Mouse (Mus musculus): ENCODE measurements around the gene Mex3d. TPM values are rescaled to one million over a fixed set of nuclear protein-coding genes. Genes with fewer than 3 reads are reported as not detected.
"Not testable (repeated sequence)": the region's sequence is repeated elsewhere in the genome, so short reads cannot be mapped to it uniquely, and the experiment has no call there.

Mex3d gene
- polyA plus RNA-seq, 1 experiment from 2014 or later = 6.4 TPM

DNA sequence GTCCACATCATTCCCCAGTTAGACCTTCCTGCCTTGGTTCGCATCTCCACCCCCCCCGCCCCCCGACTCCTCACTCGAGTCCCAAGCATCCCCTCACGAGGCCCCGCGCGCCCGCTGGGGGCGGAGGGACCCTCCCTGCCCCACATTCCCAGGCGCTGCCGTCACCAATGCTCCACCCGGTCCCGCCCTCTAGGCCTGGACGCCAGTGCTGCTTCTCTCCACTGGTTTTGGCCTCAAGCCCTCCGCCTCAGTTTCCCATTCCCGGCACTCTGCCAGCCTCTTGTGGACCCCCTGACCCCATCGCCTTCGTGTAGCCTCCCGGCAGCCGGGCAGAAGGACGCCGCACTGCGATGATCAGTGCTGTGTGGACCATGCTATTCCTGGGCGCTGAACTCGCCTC, 38.5 kb downstream of the Mex3d start:
- Histone ChIP-seq H3K4me2 (peak overlapping the region; percentile 70), H3K27me3 (ENCODE audit: control insufficient read depth, insufficient read depth, low read length) (peaks cover 90% of the 10 kb centered on the region), H3K9me3 (replicated peaks; ENCODE audit: control insufficient read depth, low read length) (no peaks in the 10 kb centered on the region), H3K36me3 (ENCODE audit: control insufficient read depth, insufficient read depth, low read length) (no peaks in the 10 kb centered on the region), H3K27ac (ENCODE audit: low read depth, low read length) (no peak overlapping the region), H3K4me1 (ENCODE audit: control insufficient read depth, insufficient read depth, low read length) (peaks cover 22% of the 10 kb centered on the region), H3K9ac (ENCODE audit: low read depth, low read length) (peak overlapping the region; percentile 43; the same call in 1 of the 2 replicates), H3K4me3 (ENCODE audit: low read depth, low read length) (peak overlapping the region; percentile 43)
- no peak for ATAC-seq (replicated peaks; ENCODE audit: insufficient number of reproducible peaks, low FRiP score, low TSS enrichment)
- WGBS (ENCODE audit: insufficient replicate concordance) = 13% methylated on average over 26 of the region's 26 CpGs

DNA sequence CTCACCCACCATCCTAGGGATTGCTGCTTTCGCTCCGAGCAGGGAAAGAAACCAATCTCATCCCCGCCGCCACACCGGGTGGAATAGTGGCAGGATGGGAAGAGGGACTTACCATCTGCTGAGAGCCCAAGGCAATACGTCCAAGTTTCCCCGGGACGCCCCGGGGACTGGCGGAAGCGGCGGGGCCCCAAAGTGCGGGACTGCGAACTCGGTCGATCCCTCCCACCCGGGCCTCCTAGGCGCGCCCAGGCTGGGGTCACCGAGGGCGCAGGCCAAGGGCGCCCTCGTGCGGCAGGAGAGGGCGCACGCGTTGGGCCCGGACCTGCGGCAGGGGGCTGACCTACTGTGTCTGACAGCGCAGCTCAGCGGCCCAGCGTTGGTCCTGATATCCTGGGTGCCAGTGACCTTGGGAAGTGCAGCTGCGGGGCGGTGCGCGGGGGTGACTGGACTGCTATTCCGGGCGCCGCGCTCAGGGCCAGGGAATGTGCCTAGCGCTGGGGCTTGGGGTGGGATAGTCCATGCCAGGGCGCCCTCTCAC, 39.1 kb downstream of the Mex3d start, which contains the start of gene Adamtsl5:
Adamtsl5 (minus strand) TSS at position 169 of the 538 bp plus-strand sequence.
- H3K4me3 ChIP-seq (ENCODE audit: low read depth, low read length) = peak within 1 kb of the TSS; percentile 43
- peaks cover 91% of the 10 kb centered on the region for H3K27me3 ChIP-seq (ENCODE audit: control insufficient read depth, insufficient read depth, low read length)
- H3K9ac ChIP-seq (ENCODE audit: low read depth, low read length) = peak within 1 kb of the TSS; percentile 43; the same call in 1 of the 2 replicates
- peaks cover 28% of the 10 kb centered on the region for H3K4me1 ChIP-seq (ENCODE audit: control insufficient read depth, insufficient read depth, low read length)
- no peak within 1 kb of the TSS for H3K27ac ChIP-seq (ENCODE audit: low read depth, low read length)
- no peaks in the 10 kb centered on the region for H3K36me3 ChIP-seq (ENCODE audit: control insufficient read depth, insufficient read depth, low read length)
- peak; percentile 39; the same call in 1 of the 2 replicates for ATAC-seq (replicated peaks; ENCODE audit: insufficient number of reproducible peaks, low FRiP score, low TSS enrichment)
- under 1% methylated on average over 42 of the region's 42 CpGs for WGBS (ENCODE audit: insufficient replicate concordance)
- H3K9me3 ChIP-seq (replicated peaks; ENCODE audit: control insufficient read depth, low read length) = no peaks in the 10 kb centered on the region
- H3K4me2 ChIP-seq = peak within 1 kb of the TSS; percentile 70

DNA sequence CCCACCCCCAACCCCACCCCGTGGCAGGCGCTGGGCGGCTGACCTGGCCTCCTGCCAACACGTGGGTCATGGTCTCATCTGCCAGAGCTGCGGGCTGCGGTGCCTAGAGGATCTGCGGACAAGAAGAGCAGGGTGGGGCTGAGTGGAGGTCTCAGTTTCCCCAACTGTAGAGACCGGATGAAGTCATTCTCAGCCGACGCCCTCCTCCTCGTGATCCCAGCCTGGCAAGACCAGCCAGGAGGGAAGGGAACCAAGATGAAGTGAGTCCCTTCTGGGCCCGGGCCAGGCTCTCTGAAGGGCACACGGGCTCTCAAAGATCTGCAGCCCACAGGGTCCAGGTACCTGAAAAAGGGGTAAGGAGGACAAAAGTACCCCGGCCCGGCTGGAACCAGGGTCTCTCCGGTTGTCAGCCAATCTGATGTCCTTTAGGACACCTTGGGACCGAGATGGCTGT, 39.9 kb downstream of the Mex3d start:
- H3K4me3 ChIP-seq (ENCODE audit: low read depth, low read length) = peak overlapping the region; percentile 43
- H3K9ac ChIP-seq (ENCODE audit: low read depth, low read length) = no peak overlapping the region; the same call in 1 of the 2 replicates
- peak overlapping the region; percentile 70 for H3K4me2 ChIP-seq
- H3K27ac ChIP-seq (ENCODE audit: low read depth, low read length) = no peak overlapping the region
- H3K9me3 ChIP-seq (replicated peaks; ENCODE audit: control insufficient read depth, low read length) = no peaks in the 10 kb centered on the region
- ATAC-seq (replicated peaks; ENCODE audit: insufficient number of reproducible peaks, low FRiP score, low TSS enrichment) = no peak
- H3K36me3 ChIP-seq (ENCODE audit: control insufficient read depth, insufficient read depth, low read length) = no peaks in the 10 kb centered on the region
- whole genome bisulfite sequencing (ENCODE audit: insufficient replicate concordance) = 14% methylated on average over 17 of the region's 17 CpGs
- H3K4me1 ChIP-seq (ENCODE audit: control insufficient read depth, insufficient read depth, low read length) = peaks cover 34% of the 10 kb centered on the region
- peaks cover 94% of the 10 kb centered on the region for H3K27me3 ChIP-seq (ENCODE audit: control insufficient read depth, insufficient read depth, low read length)

DNA sequence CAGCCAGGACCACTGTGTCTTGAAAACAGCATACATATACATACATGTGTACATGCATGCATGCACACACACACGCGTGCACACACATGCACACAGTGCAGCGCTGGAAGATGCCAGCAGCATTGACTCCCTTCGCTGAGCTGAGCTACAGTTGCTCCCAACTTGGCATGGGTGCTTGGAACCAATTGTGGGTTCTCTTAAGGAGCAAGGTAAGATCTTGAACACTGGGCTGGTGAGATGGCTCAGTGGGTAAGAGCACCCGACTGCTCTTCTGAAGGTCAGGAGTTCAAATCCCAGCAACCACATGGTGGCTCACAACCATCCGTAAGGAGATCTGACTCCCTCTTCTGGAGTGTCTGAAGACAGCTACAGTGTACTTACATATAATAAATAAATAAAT, 41.5 kb downstream of the Mex3d start:
- 76% methylated on average over 5 of the region's 6 CpGs for WGBS (ENCODE audit: insufficient replicate concordance)
- H3K27me3 ChIP-seq (ENCODE audit: control insufficient read depth, insufficient read depth, low read length) = peaks cover 94% of the 10 kb centered on the region
- not testable (repeated sequence) for H3K4me3 ChIP-seq (ENCODE audit: low read depth, low read length); H3K9me3 ChIP-seq (replicated peaks; ENCODE audit: control insufficient read depth, low read length); H3K9ac ChIP-seq (ENCODE audit: low read depth, low read length); ATAC-seq (replicated peaks; ENCODE audit: insufficient number of reproducible peaks, low FRiP score, low TSS enrichment); H3K36me3 ChIP-seq (ENCODE audit: control insufficient read depth, insufficient read depth, low read length); H3K4me2 ChIP-seq; H3K27ac ChIP-seq (ENCODE audit: low read depth, low read length)
- H3K4me1 ChIP-seq (ENCODE audit: control insufficient read depth, insufficient read depth, low read length) = peaks cover 43% of the 10 kb centered on the region

GRCm38 (mm10) chr10:80345122-80345521, 42.3 kb downstream of the Mex3d start:
- H3K36me3 ChIP-seq (ENCODE audit: control insufficient read depth, insufficient read depth, low read length) = no peaks in the 10 kb centered on the region
- no peak for ATAC-seq (replicated peaks; ENCODE audit: insufficient number of reproducible peaks, low FRiP score, low TSS enrichment)
- peak overlapping the region; percentile 12 for H3K4me2 ChIP-seq
- H3K27me3 ChIP-seq (ENCODE audit: control insufficient read depth, insufficient read depth, low read length) = peaks cover 96% of the 10 kb centered on the region
- H3K9ac ChIP-seq (ENCODE audit: low read depth, low read length) = no peak overlapping the region
- WGBS (ENCODE audit: insufficient replicate concordance) = 0% methylated on average over 15 of the region's 16 CpGs
- peaks cover 43% of the 10 kb centered on the region for H3K4me1 ChIP-seq (ENCODE audit: control insufficient read depth, insufficient read depth, low read length)
- H3K4me3 ChIP-seq (ENCODE audit: low read depth, low read length) = peak overlapping the region; percentile 10; the same call in 1 of the 2 replicates
- H3K9me3 ChIP-seq (replicated peaks; ENCODE audit: control insufficient read depth, low read length) = no peaks in the 10 kb centered on the region
- no peak overlapping the region for H3K27ac ChIP-seq (ENCODE audit: low read depth, low read length)

DNA sequence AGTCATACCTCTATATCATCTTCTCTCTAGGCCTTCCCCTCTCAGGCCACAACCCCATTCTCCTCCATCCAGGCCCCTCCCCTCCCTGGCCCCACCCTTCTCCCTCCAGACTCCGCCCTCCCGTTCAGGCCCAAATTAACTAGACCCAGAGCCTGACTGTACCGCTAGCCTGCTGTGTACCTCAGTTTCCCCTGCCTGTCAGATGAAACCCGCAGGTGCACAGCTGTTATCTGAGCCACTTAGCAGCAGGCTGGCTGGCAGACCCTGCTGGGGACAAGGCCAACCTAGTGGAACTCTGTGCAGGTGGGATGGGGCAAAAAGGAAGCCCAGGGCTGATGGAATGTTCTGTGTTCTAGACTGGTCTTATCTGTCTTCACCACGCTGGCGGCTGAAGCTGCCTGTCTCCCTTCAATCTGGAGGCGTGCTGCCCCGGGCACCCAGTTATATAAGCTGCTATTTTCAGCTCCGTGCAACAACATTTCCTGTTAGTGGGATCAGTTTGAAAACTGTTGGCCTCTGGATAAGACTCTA, 43.3 kb downstream of the Mex3d start:
- Histone ChIP-seq H3K9me3 (replicated peaks; ENCODE audit: control insufficient read depth, low read length) (no peaks in the 10 kb centered on the region), H3K27ac (ENCODE audit: low read depth, low read length) (peak overlapping the region; percentile 66; the same call in 1 of the 2 replicates), H3K4me1 (ENCODE audit: control insufficient read depth, insufficient read depth, low read length) (peaks cover 43% of the 10 kb centered on the region), H3K36me3 (ENCODE audit: control insufficient read depth, insufficient read depth, low read length) (no peaks in the 10 kb centered on the region), H3K9ac (ENCODE audit: low read depth, low read length) (no peak overlapping the region), H3K4me3 (ENCODE audit: low read depth, low read length) (no peak overlapping the region), H3K4me2 (peak overlapping the region; percentile 12), H3K27me3 (ENCODE audit: control insufficient read depth, insufficient read depth, low read length) (peaks cover 91% of the 10 kb centered on the region)
- 23% methylated on average over 9 of the region's 9 CpGs for WGBS (ENCODE audit: insufficient replicate concordance)
- ATAC-seq (replicated peaks; ENCODE audit: insufficient number of reproducible peaks, low FRiP score, low TSS enrichment) = no peak

DNA sequence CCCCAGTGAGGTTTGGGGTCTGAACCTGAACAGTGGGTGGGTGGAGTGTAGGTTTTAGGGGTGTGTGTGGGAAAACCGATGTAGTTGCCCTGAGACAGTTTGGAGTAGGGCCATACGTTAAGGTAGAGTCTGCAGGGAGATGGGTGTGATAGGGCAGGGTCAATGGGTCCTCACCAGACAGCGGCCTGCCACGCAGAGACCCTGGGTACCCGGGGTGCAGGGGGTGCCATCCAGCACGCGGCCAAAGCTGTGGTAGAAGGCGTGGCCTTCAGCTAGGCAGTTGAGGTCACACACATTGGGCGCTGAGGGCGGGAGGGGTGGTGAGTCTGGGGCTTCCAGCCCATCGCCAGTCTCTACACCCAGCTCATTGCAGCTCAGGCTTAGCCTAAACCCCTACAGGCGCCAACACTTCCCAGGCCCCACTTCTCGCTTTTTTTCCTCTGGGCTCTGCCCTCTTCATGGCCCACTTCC, 44.0 kb downstream of the Mex3d start:
- Histone ChIP-seq H3K27me3 (ENCODE audit: control insufficient read depth, insufficient read depth, low read length) (peaks cover 86% of the 10 kb centered on the region), H3K36me3 (ENCODE audit: control insufficient read depth, insufficient read depth, low read length) (no peaks in the 10 kb centered on the region), H3K4me3 (ENCODE audit: low read depth, low read length) (peak overlapping the region; percentile 38; the same call in 1 of the 2 replicates), H3K9me3 (replicated peaks; ENCODE audit: control insufficient read depth, low read length) (no peaks in the 10 kb centered on the region), H3K4me1 (ENCODE audit: control insufficient read depth, insufficient read depth, low read length) (peaks cover 36% of the 10 kb centered on the region), H3K4me2 (peak overlapping the region; percentile 59), H3K9ac (ENCODE audit: low read depth, low read length) (no peak overlapping the region), H3K27ac (ENCODE audit: low read depth, low read length) (peak overlapping the region; percentile 22; the same call in 1 of the 2 replicates)
- 0 out of 2 replicates have a peak, but pooled peaks have one; percentile 6 for ATAC-seq (replicated peaks; ENCODE audit: insufficient number of reproducible peaks, low FRiP score, low TSS enrichment)
- 28% methylated on average over 13 of the region's 13 CpGs for WGBS (ENCODE audit: insufficient replicate concordance)

GRCm38 (mm10) chr10:80342749-80343424, 44.6 kb downstream of the Mex3d start:
- H3K9me3 ChIP-seq (replicated peaks; ENCODE audit: control insufficient read depth, low read length) = no peaks in the 10 kb centered on the region

More at GRCm38 (mm10) chr10:80342749-80343424, 44.6 kb downstream of the Mex3d start:
- WGBS (ENCODE audit: insufficient replicate concordance) = under 1% methylated on average over 26 of the region's 33 CpGs
- Histone ChIP-seq H3K27me3 (ENCODE audit: control insufficient read depth, insufficient read depth, low read length) (peaks cover 81% of the 10 kb centered on the region), H3K36me3 (ENCODE audit: control insufficient read depth, insufficient read depth, low read length) (no peaks in the 10 kb centered on the region), H3K4me1 (ENCODE audit: control insufficient read depth, insufficient read depth, low read length) (peaks cover 32% of the 10 kb centered on the region), H3K9ac (ENCODE audit: low read depth, low read length) (0 out of 2 replicates have a peak overlapping the region, but pooled peaks have one; percentile 28), H3K27ac (ENCODE audit: low read depth, low read length) (no peak overlapping the region), H3K4me2 (peak overlapping the region; percentile 59), H3K4me3 (ENCODE audit: low read depth, low read length) (peak overlapping the region; percentile 38)
- peak; percentile 16; the same call in 1 of the 2 replicates for ATAC-seq (replicated peaks; ENCODE audit: insufficient number of reproducible peaks, low FRiP score, low TSS enrichment)
